Mouse (Mus musculus): ENCODE data around the gene Rgs17. TPM values are rescaled to one million over a fixed set of nuclear protein-coding genes. Genes with fewer than 3 reads are reported as not detected.
A peak's percentile ranks its signal among the peaks of the same experiment; 100 is the strongest.

The Rgs17 gene
- polyA plus RNA-seq, 1 experiment from 2014 or later = 0.79 TPM

DNA sequence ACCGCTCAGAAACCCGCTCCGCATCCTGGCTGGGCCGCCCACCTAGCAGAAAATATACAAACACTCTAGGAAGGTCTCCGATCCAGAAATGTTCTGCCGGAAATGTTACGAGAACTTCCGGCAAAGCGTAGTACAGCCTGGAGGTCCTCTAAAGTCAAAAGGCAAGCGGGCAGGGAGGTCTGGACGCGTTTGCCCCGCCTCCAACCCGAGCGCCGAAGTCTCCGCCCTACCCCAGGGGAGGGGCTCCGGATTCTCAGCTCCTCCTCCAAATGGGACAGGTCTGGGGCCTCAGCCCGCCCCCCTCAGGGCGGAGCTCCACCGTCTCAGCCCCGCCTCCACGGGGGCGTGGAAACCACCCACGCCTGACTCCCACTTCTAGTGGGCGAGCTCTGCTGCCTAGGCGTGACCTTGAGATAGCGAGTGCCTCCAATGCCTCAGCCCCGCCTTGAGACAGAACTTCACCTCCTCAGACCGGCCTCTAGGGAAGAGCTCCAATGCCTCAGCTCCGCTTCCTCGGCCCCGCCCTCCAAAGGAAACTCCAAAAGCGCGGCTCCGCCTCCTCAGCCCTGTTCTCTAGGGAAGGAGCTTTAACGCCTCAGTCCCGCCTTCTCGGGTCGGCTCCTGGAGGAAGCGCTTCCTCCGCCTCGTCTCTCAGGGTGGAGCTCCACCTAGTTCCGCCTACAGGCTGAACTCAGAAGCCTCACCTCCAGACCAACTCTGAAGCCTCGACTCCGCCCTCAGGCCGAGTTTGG, 98.3 kb downstream of the Rgs17 start, which contains the start of gene Mtrf1l:
Mtrf1l (minus strand) TSS at position 171 of the 752 bp plus-strand sequence.
- H3K27ac ChIP-seq = peak within 1 kb of the TSS; percentile 87
- H3K36me3 ChIP-seq = peaks cover 16% of the 10 kb centered on the region
- H3K4me2 ChIP-seq (replicated peaks) = peak within 1 kb of the TSS; percentile 72
- peak; percentile 96 for ATAC-seq (ENCODE audit: low FRiP score, low read depth)
- under 1% methylated on average over 45 of the region's 47 CpGs for WGBS
- no peaks in the 10 kb centered on the region for H3K9me3 ChIP-seq
- H3K4me1 ChIP-seq = peaks cover 17% of the 10 kb centered on the region
- no peaks in the 10 kb centered on the region for H3K27me3 ChIP-seq
- H3K4me3 ChIP-seq = peak within 1 kb of the TSS; percentile 76
- H3K9ac ChIP-seq = peak within 1 kb of the TSS; percentile 85

GRCm38 (mm10) chr10:5823291-5823739, 98.9 kb downstream of the Rgs17 start:
- H3K9me3 ChIP-seq = no peaks in the 10 kb centered on the region
- peak; percentile 21; the same call in 1 of the 2 replicates for ATAC-seq (ENCODE audit: low FRiP score, low read depth)

DNA sequence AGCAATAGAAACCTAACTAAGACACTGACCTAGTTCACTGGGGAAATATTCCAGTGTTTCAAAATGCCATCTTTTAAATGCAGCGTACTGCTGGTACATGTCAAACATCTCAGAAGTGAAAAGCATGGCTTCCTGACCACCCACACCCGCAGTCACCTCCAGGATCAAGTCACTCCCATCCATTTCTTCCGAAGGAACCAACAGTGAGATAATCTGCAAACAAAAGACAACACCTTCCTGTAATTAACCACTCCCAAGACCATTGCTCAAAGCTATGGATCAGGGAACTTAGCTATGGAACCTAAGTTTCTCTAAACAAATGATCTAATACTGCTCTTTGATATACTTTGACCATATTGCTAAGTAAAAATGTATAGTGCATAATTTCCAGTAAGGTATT, 103.4 kb downstream of the Rgs17 start:
- peaks cover 17% of the 10 kb centered on the region for H3K4me1 ChIP-seq
- H3K9me3 ChIP-seq = no peaks in the 10 kb centered on the region
- no peak overlapping the region for H3K27ac ChIP-seq
- H3K4me2 ChIP-seq (replicated peaks) = no peak overlapping the region
- WGBS = 94% methylated on average over 3 of the region's 3 CpGs
- no peaks in the 10 kb centered on the region for H3K27me3 ChIP-seq
- H3K4me3 ChIP-seq = no peak overlapping the region
- H3K9ac ChIP-seq = no peak overlapping the region
- peaks cover 62% of the 10 kb centered on the region for H3K36me3 ChIP-seq
- no peak for ATAC-seq (ENCODE audit: low FRiP score, low read depth)

More at GRCm38 (mm10) chr10:5823291-5823739, 98.9 kb downstream of the Rgs17 start:
- 2% methylated on average over 37 of the region's 37 CpGs for WGBS
- H3K27me3 ChIP-seq = no peaks in the 10 kb centered on the region
- H3K27ac ChIP-seq = peak overlapping the region; percentile 87
- peak overlapping the region; percentile 85 for H3K9ac ChIP-seq
- H3K4me1 ChIP-seq = peaks cover 17% of the 10 kb centered on the region
- peak overlapping the region; percentile 76 for H3K4me3 ChIP-seq
- H3K36me3 ChIP-seq = peaks cover 22% of the 10 kb centered on the region
- peak overlapping the region; percentile 72 for H3K4me2 ChIP-seq (replicated peaks)

- Histone ChIP-seq H3K27ac (no peak overlapping the region), H3K9me3 (no peaks in the 10 kb centered on the region), H3K27me3 (no peaks in the 10 kb centered on the region), H3K9ac (no peak overlapping the region), H3K36me3 (peaks cover 86% of the 10 kb centered on the region), H3K4me3 (no peak overlapping the region), H3K4me1 (0 out of 2 replicates have a peak, but pooled peaks cover under 1% of the 10 kb centered on the region), H3K4me2 (replicated peaks) (no peak overlapping the region)
- 94% methylated on average over 2 of the region's 2 CpGs for WGBS
- no peak for ATAC-seq (ENCODE audit: low FRiP score, low read depth)
Observed at GRCm38 (mm10) chr10:5815968-5816367, 106.2 kb downstream of the Rgs17 start.

GRCm38 (mm10) chr10:5813724-5814123, 108.5 kb downstream of the Rgs17 start:
- Histone ChIP-seq H3K36me3 (peaks cover 69% of the 10 kb centered on the region), H3K9me3 (no peaks in the 10 kb centered on the region), H3K4me2 (replicated peaks) (no peak overlapping the region), H3K27me3 (no peaks in the 10 kb centered on the region), H3K27ac (no peak overlapping the region), H3K4me1 (no peaks in the 10 kb centered on the region), H3K4me3 (no peak overlapping the region), H3K9ac (no peak overlapping the region)
- ATAC-seq (ENCODE audit: low FRiP score, low read depth) = no peak
- 83% methylated on average over 11 of the region's 11 CpGs for WGBS

- Histone ChIP-seq H3K27me3 (no peaks in the 10 kb centered on the region), H3K4me3 (no peak overlapping the region), H3K36me3 (peaks cover 15% of the 10 kb centered on the region), H3K9ac (no peak overlapping the region), H3K4me2 (replicated peaks) (no peak overlapping the region), H3K27ac (no peak overlapping the region), H3K9me3 (no peaks in the 10 kb centered on the region), H3K4me1 (peaks cover 17% of the 10 kb centered on the region)
- WGBS = 87% methylated on average over 2 of the region's 2 CpGs
- ATAC-seq (ENCODE audit: low FRiP score, low read depth) = no peak
Observed at GRCm38 (mm10) chr10:5807683-5808082, 114.5 kb downstream of the Rgs17 start.

GRCm38 (mm10) chr10:5806996-5807395, 115.2 kb downstream of the Rgs17 start:
- Histone ChIP-seq H3K36me3 (peaks cover 14% of the 10 kb centered on the region), H3K27ac (no peak overlapping the region), H3K4me1 (peaks cover 24% of the 10 kb centered on the region), H3K4me3 (no peak overlapping the region), H3K4me2 (replicated peaks) (no peak overlapping the region; the same call in 1 of the 2 replicates), H3K9me3 (no peaks in the 10 kb centered on the region), H3K9ac (no peak overlapping the region), H3K27me3 (no peaks in the 10 kb centered on the region)
- ATAC-seq (ENCODE audit: low FRiP score, low read depth) = no peak
- 74% methylated on average over 4 of the region's 4 CpGs for WGBS

DNA sequence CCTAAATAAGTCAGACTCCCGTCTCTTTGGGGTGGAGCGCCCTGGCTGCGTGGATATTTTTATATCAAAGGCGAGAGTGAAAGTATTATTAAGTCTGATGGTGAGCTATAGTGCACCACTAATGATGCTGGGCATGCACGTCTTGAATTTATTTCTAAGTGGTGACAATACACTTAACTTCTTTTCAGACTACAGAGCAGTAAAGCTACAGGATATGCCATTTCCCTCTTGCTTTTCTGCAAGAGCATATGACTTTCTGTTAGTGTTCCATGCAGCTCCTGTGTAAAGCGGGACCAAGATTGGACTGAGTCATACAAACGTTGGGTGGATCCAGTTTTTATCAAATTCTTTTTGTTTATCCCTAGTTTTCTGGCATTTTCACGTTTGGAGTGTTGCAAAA, 115.8 kb downstream of the Rgs17 start:
- WGBS = 18% methylated on average over 8 of the region's 8 CpGs
- Histone ChIP-seq H3K9me3 (no peaks in the 10 kb centered on the region), H3K27me3 (no peaks in the 10 kb centered on the region), H3K4me3 (peak overlapping the region; percentile 83), H3K27ac (peak overlapping the region; percentile 86), H3K36me3 (peaks cover 14% of the 10 kb centered on the region), H3K4me1 (peaks cover 29% of the 10 kb centered on the region), H3K9ac (peak overlapping the region; percentile 60), H3K4me2 (replicated peaks) (peak overlapping the region; percentile 65)
- no peak for ATAC-seq (ENCODE audit: low FRiP score, low read depth)

DNA sequence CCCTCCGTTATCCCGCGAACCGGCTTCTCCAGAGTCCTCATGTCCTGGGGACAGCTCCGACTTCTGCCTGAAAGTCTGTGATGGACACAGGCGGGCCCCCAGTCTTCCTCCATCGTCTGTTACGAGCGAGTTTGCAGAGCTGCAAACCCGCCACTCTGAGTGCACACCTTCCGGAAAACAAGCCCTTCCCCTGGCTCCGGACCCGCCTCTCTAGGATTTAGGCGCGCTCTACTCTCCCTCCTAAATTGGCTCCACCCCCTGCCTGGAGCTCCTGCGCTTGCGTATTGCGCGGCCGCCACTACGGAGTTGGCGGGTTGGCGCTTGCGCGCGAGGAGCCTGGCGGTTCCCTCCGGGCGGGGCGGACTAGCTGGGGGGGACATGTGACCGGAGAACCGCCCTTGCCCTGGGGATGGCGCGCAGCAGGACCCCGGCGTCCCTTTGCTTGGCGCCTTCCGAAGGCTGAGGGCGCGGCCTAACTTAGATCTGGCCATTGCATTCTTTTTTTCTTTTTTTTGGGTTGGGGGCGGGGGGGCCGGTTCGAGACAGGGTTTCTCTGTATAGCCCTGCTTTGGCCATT, 116.4 kb downstream of the Rgs17 start:
- no peaks in the 10 kb centered on the region for H3K27me3 ChIP-seq
- under 1% methylated on average over 43 of the region's 43 CpGs for WGBS

GRCm38 (mm10) chr10:5805243-5805730, 116.9 kb downstream of the Rgs17 start, which contains the start of gene Fbxo5:
Fbxo5 (minus strand) TSS chr10:5805600.
- no peaks in the 10 kb centered on the region for H3K9me3 ChIP-seq
- whole genome bisulfite sequencing = under 1% methylated on average over 39 of the region's 42 CpGs
- H3K4me3 ChIP-seq = peak within 1 kb of the TSS; percentile 83
- peak within 1 kb of the TSS; percentile 98 for H3K4me2 ChIP-seq (replicated peaks)
- peak; percentile 93 for ATAC-seq (ENCODE audit: low FRiP score, low read depth)
- peak within 1 kb of the TSS; percentile 78 for H3K9ac ChIP-seq
- H3K4me1 ChIP-seq = peaks cover 30% of the 10 kb centered on the region
- no peaks in the 10 kb centered on the region for H3K27me3 ChIP-seq
- peak within 1 kb of the TSS; percentile 86 for H3K27ac ChIP-seq
- H3K36me3 ChIP-seq = peaks cover 24% of the 10 kb centered on the region

More for the DNA sequence above, 116.4 kb downstream of the Rgs17 start:
- Histone ChIP-seq H3K9me3 (no peaks in the 10 kb centered on the region), H3K4me1 (peaks cover 30% of the 10 kb centered on the region), H3K4me3 (peak overlapping the region; percentile 83), H3K27ac (peak overlapping the region; percentile 86), H3K9ac (peak overlapping the region; percentile 69), H3K4me2 (replicated peaks) (peak overlapping the region; percentile 65), H3K36me3 (peaks cover 19% of the 10 kb centered on the region)
- peak; percentile 96 for ATAC-seq (ENCODE audit: low FRiP score, low read depth)

- no peaks in the 10 kb centered on the region for H3K27me3 ChIP-seq
- H3K4me2 ChIP-seq (replicated peaks) = peak overlapping the region; percentile 98
- peak overlapping the region; percentile 77 for H3K27ac ChIP-seq
- H3K9ac ChIP-seq = peak overlapping the region; percentile 78
- WGBS = 0% methylated on average over 24 of the region's 24 CpGs
- H3K9me3 ChIP-seq = no peaks in the 10 kb centered on the region
- peaks cover 30% of the 10 kb centered on the region for H3K36me3 ChIP-seq
- peaks cover 30% of the 10 kb centered on the region for H3K4me1 ChIP-seq
- peak overlapping the region; percentile 83 for H3K4me3 ChIP-seq
- ATAC-seq (ENCODE audit: low FRiP score, low read depth) = peak; percentile 21
Observed at GRCm38 (mm10) chr10:5804691-5805156, 117.5 kb downstream of the Rgs17 start.

- H3K27me3 ChIP-seq = no peaks in the 10 kb centered on the region
- peak overlapping the region; percentile 66 for H3K9ac ChIP-seq
- H3K4me1 ChIP-seq = peaks cover 30% of the 10 kb centered on the region
- peak overlapping the region; percentile 83 for H3K4me3 ChIP-seq
- no peak for ATAC-seq (ENCODE audit: low FRiP score, low read depth)
- peaks cover 34% of the 10 kb centered on the region for H3K36me3 ChIP-seq
- WGBS = 0% methylated on average over 1 of the region's 1 CpGs
- peak overlapping the region; percentile 98 for H3K4me2 ChIP-seq (replicated peaks)
- H3K9me3 ChIP-seq = no peaks in the 10 kb centered on the region
- no peak overlapping the region for H3K27ac ChIP-seq
Observed at GRCm38 (mm10) chr10:5803739-5804138, 118.5 kb downstream of the Rgs17 start.
